Mouse (Mus musculus) small intestine, adult 2 months (tissue): ENCODE results near the gene Ern1.

Source experiments
- CTCF ChIP-seq: fragments of 200-500 bp; IDR thresholded peaks from 2 replicates; pipeline ENCODE4 v1.5.1; 2012; ENCODE audit warnings: low read depth, mild to moderate bottlenecking, control low read depth, inconsistent platforms, low read length, moderate library complexity, mixed read lengths; ENCODE audit not compliant: insufficient replicate concordance, insufficient read length; ENCODE audit errors: extremely low read depth
- POLR2A ChIP-seq: fragments of 200-500 bp; IDR thresholded peaks from 2 replicates; pipeline ENCODE4 v1.6.1; 2012; ENCODE audit warnings: low read depth, mild to moderate bottlenecking, control low read depth, inconsistent platforms, low read length, moderate library complexity

- TF ChIP-seq POLR2A (no peak), CTCF (no peak)
These were observed 96.9 kb downstream of the Ern1 start for GRCm38 (mm10) chr11:106390757-106391156.
